Mouse (Mus musculus): ENCODE measurements at regions not wholly inside any gene's neighbourhood (a gene's known extent, or its start where the extent isn't known, plus 50 kb on each side); places are given as distances from the start of the nearest gene placed in this dataset.

DNA sequence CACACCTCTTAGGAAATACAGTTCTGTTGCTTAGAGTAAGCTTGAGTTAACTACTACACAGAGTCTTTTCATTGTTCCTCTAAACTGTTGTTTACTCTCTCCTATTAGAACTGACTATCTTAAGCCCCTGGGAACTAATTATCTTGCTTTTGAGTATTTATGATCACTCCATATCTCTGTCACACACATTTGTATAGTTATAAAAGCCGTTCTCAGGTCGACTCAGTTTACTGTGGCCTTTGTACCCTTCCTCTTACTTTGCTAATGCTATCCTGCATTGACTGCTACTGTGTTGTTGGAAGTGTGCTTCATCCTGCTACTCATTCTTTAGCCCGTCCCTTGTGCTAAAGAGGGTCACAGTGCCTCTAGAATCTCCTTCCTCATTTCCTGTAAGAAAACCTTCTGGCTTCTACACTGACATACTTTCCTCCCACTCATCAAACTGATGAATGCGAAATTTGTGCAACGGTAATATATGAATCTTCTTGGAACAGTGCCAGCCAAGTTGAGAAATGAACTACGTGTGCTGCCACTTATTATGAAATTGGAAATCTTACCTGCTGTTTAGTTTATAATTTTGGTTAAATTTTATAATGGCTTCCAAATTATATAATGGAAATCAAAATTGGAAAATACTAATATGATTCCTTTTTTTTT, 119.8 kb upstream of the Cblb start:
- no peak for DNase-seq

DNA sequence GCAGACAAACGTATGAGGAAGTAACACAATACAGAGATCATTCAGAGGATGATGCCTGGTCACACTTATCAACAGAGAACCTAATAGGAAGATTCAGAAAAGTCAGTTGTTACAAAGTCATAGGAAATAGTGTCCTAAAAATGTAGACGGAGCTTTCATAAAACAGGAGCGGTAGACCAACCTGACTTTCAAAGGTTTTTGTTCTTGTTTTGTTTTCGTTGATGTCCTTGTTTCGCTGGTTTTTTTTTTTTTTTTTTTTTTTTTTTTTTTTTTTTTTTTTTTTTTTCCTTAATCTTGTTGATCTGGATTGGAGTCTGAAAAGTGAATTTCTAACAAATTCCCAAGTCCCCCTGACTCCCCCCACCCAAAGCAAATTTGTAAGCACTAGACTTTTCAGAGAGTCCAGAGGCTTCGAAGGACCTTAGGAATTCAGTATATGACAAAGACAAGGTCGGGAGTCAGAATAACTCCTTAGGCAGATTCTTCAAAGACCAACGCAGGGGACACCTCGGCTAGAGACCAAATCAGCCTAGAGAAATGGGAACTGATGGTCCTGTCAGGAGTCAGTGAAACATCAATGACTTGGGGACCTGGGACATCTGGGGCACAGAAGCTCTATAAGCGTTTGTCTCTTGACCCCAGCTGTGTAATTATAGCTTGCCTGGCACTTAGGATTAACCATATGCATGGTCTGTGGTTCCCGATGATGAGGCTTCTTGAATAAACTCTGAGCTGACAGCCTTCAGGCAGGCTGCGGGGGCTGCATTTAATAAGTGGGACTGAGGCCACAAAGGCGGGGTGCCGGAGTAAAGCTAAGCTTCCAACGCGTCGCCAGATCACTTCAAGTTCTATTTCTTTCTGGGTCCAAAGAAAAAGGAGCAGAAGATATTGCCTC, 115.7 kb upstream of the Cblb start:
- no peak for DNase-seq

DNA sequence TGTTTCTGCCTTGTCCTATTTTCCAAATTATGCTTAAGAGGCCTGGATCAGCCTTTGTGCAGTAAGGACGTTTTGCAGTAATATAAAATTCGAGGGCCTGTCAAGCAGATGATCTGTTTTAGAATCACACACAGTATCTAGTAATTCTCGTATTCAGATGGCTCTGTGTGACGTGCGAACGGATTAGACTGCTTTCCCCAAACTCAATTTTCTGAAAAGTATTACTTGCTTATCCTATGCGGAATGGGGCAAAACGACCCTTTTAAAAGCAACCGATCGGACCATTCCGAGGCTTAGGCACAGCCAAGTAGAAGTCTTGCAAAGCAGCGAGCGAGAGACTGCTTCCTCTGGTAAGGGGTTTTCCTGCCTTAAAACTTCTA, 115.1 kb upstream of the Cblb start:
- no peak for DNase-seq

DNA sequence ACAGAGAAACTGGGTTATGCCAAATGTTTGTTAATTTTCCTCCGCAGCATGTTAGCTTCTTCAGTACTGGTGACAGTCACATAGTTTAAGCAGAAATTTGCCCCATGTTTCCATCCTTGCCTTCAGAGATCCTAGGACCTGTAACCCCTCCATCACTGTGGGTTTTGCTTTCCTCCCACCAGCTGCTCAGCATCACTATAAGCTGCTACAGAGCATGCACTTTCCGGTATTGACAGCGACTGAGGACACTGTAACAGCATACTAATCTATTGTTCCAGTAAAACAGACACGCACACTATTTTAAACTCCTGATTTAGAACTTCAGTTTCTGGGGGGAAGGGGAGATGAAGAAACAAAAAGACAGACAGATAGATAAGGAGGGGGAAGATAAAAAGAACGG, 114.7 kb upstream of the Cblb start:
- DNase-seq = no peak

DNA sequence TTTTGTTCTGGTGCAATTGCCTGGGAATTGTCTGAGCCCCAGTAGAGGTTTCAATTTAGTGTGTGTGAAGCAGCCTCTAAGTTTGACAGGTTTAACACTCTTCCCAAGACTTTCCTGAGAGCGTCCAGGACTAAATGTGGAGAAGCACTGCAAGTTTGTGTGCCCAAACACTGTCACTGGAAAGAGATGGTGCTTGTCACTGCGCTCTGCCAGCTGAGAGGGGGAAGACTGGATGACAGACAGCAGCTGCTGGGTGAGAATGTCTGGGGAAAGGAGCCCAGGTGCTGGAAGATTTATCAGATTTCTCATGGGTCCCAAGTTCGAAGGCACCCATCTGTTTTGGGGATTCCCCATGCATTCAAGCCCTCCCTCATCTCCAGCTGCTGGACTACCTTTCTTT, 114.2 kb upstream of the Cblb start:
- DNase-seq = no peak

DNA sequence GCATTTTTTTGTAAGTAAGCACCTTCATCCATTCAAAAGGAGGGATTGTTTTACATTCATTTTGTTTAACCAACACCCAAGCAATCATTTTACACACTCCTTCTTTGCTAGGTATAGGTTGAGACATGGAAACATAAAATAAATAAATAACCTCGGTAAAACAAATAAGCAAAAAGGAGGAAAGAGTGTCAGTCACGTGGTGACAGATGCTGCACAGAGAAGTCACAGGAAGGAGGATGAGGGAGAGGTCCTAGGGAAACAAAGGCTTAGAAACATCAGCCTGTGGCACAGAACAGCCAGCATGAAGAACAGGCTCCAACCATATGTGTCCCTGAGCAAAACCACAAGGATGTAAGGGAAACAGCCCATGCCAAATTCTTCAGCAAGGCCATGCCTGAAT, 113.5 kb upstream of the Cblb start:
- no peak for DNase-seq

DNA sequence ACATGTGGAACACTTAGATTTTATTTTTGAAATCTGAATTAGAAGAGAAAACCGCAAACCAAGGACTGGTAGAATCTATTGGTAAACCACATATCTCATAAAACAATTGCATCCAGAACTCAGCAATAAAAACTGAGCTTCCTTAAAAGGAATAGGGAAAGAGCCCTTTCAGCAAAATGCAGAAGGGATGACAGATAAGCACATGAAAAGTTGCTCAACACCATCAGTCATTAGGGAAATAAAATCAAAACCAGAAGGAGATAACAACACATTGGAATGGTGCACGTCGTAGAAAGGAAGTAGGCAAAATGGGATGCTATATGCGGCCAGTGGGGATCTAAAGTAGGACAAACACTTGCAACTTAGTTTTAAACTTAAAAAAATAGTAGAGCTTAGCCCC, 110.0 kb upstream of the Cblb start:
- DNase-seq = no peak

DNA sequence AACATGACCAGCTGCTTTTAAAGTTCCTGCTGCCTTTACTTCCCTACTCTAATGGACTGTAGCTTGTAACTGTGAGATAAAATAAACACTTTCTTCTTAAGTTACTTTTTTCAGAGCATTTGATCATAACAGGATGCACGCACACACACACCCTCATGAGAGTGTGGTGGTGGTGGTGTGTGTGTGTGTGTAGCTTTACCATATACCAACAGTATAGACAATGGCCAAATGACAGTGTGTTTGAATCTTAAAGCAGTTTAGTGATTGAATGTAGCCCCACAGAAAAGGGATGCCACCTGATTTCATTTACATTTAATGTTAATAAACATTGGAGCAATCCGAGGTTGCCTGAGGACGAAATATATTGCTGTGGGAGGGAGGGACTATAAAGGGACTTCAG, 108.4 kb upstream of the Cblb start:
- DNase-seq = no peak

DNA sequence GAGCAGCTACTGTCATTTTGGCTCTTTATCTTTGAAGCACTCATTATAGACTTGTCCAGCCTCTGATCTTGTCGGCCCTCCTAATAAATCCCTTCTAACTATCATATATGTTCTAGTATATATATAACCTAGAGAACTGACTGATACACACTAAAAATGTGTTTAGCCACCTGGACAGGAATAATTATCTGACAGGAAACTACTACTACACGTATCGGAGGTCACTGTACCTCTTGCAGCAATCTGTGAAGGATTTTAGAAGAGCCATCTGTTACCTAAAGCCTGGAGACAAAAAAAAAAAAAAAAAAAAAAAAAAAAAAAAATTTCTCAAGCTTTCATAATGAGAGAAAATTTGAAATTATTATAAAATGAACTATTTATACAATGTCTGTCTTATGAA, 105.4 kb upstream of the Cblb start:
- no peak for DNase-seq

DNA sequence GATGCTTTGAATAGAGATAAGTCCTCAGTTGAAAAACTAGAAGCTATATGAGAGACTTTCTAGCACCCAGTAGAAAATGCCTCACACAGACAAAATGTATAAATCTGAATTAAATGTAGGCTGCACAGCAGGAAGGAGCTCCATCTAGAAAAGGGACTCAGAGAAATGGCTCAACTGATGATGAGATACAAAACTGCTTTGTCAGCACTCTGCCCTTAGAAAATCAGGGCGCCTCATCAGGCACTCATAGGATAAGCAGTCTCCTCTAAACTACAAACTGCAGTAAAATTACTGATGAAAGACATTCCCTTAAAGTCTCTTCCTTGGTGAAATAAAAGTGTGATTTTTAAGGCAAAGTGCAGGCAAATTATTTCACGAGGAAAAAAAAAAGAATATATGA, 97.9 kb upstream of the Cblb start:
- DNase-seq = no peak

DNA sequence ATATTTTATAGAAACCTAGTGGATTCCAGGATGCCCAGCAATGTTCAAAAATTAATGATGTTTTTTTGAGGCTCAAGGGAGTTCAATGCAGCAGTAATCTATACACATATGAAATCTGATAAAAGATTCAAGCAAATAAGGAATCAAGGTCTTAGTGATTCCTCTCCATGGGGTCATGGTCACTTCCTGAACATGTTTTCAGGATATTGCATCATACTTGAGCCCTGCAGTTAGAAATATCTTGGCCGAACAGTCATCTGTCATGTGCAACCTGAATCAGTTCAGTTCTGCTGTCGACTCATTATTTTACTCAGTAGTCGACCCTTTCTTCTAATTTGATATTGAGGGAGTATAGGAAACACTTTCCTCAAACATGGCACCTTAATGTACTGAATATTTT, 97.1 kb upstream of the Cblb start:
- no peak for DNase-seq

DNA sequence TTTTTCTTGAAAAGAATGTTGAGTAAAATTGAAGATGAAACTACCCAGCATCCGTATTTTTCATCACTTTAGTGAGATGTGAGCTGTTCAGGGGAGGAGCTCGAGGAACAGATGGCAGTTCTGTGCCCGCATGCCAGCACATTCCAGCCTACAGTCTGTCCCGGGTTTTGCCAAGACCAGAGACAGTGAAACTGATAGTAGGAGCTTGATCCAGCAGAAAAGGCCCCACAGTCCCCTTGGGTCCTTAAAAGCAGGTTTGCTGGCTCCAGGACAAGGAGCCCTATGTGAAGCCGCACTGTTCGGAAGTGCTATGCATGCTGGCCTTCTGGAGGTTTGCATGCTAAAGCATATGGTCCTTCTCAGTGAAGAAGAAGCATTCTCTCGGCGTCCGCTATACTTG, 93.7 kb upstream of the Cblb start:
- no peak for DNase-seq

DNA sequence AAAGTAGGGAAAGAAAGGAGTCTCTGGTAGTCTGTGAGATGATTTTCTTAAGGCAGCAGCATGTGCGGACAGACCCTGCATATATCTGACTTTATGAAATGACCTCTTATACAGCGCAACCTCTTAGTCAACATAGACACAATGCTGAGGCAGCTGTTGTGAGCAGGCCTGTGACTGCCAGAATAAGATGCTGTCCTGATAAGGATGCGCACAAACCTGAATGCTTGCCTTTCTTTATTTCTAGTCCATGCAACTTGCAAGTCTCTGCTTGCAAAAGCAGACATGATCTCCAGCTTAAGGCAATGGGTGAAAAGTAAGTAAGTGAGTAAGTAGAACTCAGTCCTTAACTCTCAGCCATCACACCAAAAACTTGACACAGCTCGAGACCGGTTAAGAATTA, 92.0 kb upstream of the Cblb start:
- no peak for DNase-seq

DNA sequence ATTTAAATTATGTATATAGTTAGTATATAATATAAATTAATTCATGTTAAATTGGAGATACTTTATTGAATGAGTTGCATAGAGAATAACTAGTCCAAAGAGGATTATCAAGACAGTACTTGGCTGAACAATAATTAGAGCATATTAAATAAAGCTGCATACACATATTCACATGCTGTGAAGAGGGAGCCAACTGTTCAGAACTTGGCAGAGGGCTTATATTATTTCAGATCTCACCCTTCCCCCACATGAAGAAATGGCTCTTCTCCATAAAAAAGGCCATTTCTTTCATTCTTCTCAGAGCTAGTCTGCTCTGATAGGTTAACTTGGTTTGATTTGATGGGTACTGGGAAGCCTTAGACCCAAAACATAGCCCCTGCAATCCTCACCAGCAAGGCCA, 90.5 kb upstream of the Cblb start:
- no peak for DNase-seq

DNA sequence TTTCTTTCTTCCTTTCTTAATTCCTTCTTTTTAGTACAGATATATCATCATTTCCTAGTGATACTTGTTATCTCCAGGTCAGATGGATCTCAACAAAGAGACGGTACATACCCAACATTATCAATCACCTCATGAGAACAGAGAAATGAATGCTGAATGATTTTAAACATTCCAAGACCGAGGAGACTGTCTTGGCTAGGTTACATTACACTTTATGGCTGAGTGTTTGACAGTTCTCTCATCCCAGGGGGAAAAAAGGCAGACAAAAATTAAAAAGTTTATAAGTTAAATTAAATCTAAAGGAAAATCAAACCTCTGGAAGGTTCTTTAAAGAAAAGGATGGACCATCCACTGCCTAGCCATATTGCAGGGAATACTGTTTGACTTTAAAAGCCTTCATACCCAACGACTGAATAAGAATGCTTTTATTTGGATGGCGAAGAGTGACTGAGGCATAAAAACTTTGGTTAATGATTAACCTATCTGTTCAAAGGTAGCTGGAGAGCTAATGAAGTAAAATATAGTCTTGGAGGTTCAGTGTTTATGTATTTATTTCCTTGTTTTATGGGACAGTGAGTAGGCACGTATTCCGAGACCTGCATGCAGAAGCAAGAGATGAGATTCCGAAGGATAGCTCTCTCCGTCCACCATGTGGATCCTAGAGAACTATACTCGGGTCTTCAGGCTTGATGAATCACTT, 88.4 kb upstream of the Cblb start:
- no peak for DNase-seq

DNA sequence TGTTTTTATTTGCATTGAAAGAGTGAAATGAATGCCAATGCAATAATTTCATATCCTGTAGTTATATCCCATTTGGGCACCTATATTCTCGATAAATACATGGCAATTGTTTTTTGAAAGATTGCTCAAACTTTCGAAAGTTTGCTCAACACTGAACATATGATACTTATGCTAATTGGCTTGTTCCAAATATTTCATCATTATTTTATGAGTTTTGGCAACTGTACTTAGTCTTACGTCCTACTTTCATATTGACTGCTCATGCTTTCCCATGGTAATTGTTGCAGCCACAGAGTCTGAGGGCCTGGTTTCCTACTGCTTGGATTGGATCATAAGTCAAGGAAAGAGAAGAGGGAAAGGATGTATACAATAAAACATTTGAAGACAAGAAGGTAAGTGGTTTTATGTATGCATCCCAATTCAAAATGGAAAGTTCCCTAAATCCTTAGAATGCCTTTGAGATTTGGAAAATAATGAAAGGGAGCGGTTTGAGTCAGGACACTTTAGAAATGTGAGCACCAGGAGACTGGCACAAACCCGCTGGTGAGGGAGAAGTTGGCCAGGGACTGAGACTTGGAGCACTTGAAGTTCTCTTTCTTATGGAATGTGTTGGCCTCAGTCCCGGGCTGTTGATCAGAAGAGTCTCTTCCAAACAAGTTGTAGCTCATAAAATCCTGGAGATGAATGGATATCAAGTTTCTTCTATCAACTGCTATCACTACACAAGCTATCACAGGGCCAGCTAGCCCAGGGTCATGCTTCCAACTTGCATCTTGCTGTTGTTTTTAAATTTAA, 63.8 kb upstream of the Cblb start:
- no peak for DNase-seq

Measured in thymus, postnatal 25 days (tissue).